Mouse (Mus musculus) forebrain, embryonic 13.5 days (tissue): ENCODE measurements around the gene Tdpoz2. TPM values are rescaled to one million over a fixed set of nuclear protein-coding genes. Genes with fewer than 3 reads are reported as not detected.
"Not testable (repeated sequence)": the region's sequence is repeated elsewhere in the genome, so short reads cannot be mapped to it uniquely, and the experiment has no call there.

Source experiments
- ATAC-seq: fragments of 200-750 bp; cut with Nextera tagmentation; 2 replicates; pipeline ENCODE4 v1.8.0; 2017
- H3K27ac ChIP-seq: fragments of 300-500 bp; sonication (generic); 2 replicates; pipeline ENCODE4 v1.5.1; 2015; ENCODE audit warnings: inconsistent platforms, mild to moderate bottlenecking, moderate library complexity
- H3K27me3 ChIP-seq: fragments of 300-500 bp; sonication (generic); 2 replicates; pipeline ENCODE4 v1.6.1; 2015; ENCODE audit warnings: mild to moderate bottlenecking, inconsistent platforms
- H3K36me3 ChIP-seq: fragments of 300-500 bp; sonication (generic); 2 replicates; pipeline ENCODE4 v1.6.1; 2015; ENCODE audit warnings: mild to moderate bottlenecking, inconsistent platforms; ENCODE audit not compliant: poor library complexity, severe bottlenecking
- H3K4me1 ChIP-seq: fragments of 300-500 bp; sonication (generic); 2 replicates; pipeline ENCODE4 v1.6.1; 2015; ENCODE audit warnings: inconsistent platforms
- H3K4me2 ChIP-seq: fragments of 300-500 bp; sonication (generic); 2 replicates; pipeline ENCODE4 v1.6.1; 2015; ENCODE audit warnings: inconsistent platforms, mild to moderate bottlenecking, moderate library complexity
- H3K4me3 ChIP-seq: fragments of 300-500 bp; sonication (generic); 2 replicates; pipeline ENCODE4 v1.5.1; 2015; ENCODE audit warnings: mild to moderate bottlenecking, inconsistent platforms
- H3K9ac ChIP-seq: fragments of 300-500 bp; sonication (generic); 2 replicates; pipeline ENCODE4 v1.6.1; 2015; ENCODE audit warnings: mild to moderate bottlenecking, inconsistent platforms
- H3K9me3 ChIP-seq: fragments of 300-500 bp; sonication (generic); replicated peaks from 2 replicates; pipeline ENCODE4 v1.6.1; 2016; ENCODE audit warnings: inconsistent platforms
- WGBS: fragments of 180-500 bp; shearing (Covaris S2); methylation state at CpG from one replicate; pipeline ENCODE4 v1.1.7; 2015; 5-methylcytosine and 5-hydroxymethylcytosine counted together
- polyA plus RNA-seq: library from polyadenylated mRNA; unstranded; fragments of >200 nt; fragmentation: Nextera tagmentation; extraction: Ambion mirVana; gene quantifications from 2 replicates; pipeline ENCODE4 v1.2.1, GENCODE M21; 2015

Tdpoz2 gene
- not detected in 2 replicates for polyA plus RNA-seq

- no peak for ATAC-seq
- 83% methylated on average over 3 of the region's 3 CpGs for WGBS
Observed at GRCm38 (mm10) chr3:93652586-93652985, at the start of gene Tdpoz2. Gene Tdpoz2 (minus strand): TSS chr3:93652686.

DNA sequence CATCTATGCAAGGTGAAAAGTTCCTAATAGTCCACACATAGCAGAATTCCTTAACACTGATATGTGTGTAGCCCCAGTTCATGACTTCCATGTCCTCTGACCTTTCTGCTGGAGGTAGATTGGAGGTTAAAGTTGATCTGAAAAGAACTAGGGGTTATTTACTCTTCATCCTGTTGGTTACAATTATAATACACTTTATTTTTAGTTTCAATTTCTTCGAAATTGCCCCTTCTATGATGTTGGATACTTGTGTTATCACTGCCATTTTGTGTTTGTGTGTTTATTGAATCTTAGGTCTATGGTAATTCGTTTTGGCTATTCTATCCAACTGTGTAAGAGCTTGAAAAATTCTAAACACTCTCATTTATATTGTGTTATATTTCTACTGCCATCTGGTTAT is 40.5 kb upstream of the Tdpoz2 start, which contains the start of gene Gm37596:
Gene Gm37596 (minus strand): TSS at position 101 of the 400 bp plus-strand sequence.
- not testable (repeated sequence) for H3K27ac ChIP-seq, ATAC-seq, H3K27me3 ChIP-seq, H3K4me2 ChIP-seq, H3K36me3 ChIP-seq, H3K4me3 ChIP-seq, H3K9ac ChIP-seq, H3K4me1 ChIP-seq, H3K9me3 ChIP-seq
- 71% methylated on average over 1 of the region's 2 CpGs for WGBS

More at GRCm38 (mm10) chr3:93652586-93652985, at the start of gene Tdpoz2:
- Histone ChIP-seq H3K4me3 (no peak within 1 kb of the TSS), H3K4me1 (no peaks in the 10 kb centered on the region), H3K4me2 (no peak within 1 kb of the TSS), H3K27ac (no peak within 1 kb of the TSS), H3K36me3 (no peaks in the 10 kb centered on the region), H3K9me3 (no peaks in the 10 kb centered on the region), H3K9ac (no peak within 1 kb of the TSS), H3K27me3 (no peaks in the 10 kb centered on the region)

GRCm38 (mm10) chr3:93676210-93676609 is 23.7 kb upstream of the Tdpoz2 start, which contains the start of gene Tdpoz1:
Gene Tdpoz1 (minus strand): TSS chr3:93676310.
- not testable (repeated sequence) for H3K9ac ChIP-seq, H3K4me3 ChIP-seq, H3K4me2 ChIP-seq, H3K9me3 ChIP-seq, H3K27ac ChIP-seq, H3K36me3 ChIP-seq, H3K4me1 ChIP-seq, ATAC-seq, H3K27me3 ChIP-seq
- WGBS = 82% methylated on average over 3 of the region's 4 CpGs

GRCm38 (mm10) chr3:93670805-93671503 is 18.5 kb upstream of the Tdpoz2 start:
- not testable (repeated sequence) for ATAC-seq, H3K36me3 ChIP-seq, H3K27me3 ChIP-seq, H3K4me1 ChIP-seq, H3K4me2 ChIP-seq, H3K9ac ChIP-seq, H3K9me3 ChIP-seq, H3K27ac ChIP-seq, H3K4me3 ChIP-seq
- WGBS = 91% methylated on average over 5 of the region's 6 CpGs

DNA sequence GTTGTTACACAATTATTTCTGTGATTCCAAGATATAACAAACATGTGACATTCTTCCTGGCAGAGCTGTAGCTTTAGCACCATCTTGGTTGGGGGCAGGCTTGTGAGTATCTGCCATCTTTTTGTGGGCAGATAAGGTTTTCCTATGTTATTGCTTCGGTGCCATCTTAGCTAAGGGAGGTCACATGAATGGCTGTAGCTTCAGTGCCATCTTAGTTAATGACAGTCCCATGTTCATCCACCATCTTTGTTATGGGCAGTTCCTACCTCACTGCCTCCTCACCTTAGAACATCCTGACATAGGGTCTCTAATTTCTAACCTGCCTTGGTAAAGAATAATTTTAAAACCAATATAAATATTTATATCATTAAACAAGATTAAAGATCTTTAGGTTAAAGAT is 1.8 kb upstream of the Tdpoz2 start:
- ATAC-seq = no peak
- Histone ChIP-seq H3K9ac (no peak overlapping the region), H3K4me2 (no peak overlapping the region), H3K4me1 (no peaks in the 10 kb centered on the region), H3K4me3 (no peak overlapping the region), H3K27ac (no peak overlapping the region), H3K36me3 (no peaks in the 10 kb centered on the region), H3K9me3 (no peaks in the 10 kb centered on the region), H3K27me3 (no peaks in the 10 kb centered on the region)
- 86% methylated on average over 1 of the region's 1 CpGs for WGBS

GRCm38 (mm10) chr3:93630917-93631714 is 21.4 kb downstream of the Tdpoz2 start:
- H3K4me2 ChIP-seq, H3K4me3 ChIP-seq, H3K36me3 ChIP-seq, H3K9ac ChIP-seq, H3K27ac ChIP-seq, H3K4me1 ChIP-seq, ATAC-seq, H3K27me3 ChIP-seq, H3K9me3 ChIP-seq: not testable (repeated sequence)
- WGBS = 90% methylated on average over 4 of the region's 4 CpGs

- H3K27me3 ChIP-seq, ATAC-seq: not testable (repeated sequence)
Observed at GRCm38 (mm10) chr3:93608970-93609369, 43.5 kb downstream of the Tdpoz2 start.

GRCm38 (mm10) chr3:93601903-93602302 is 50.6 kb downstream of the Tdpoz2 start:
- Histone ChIP-seq H3K36me3 (no peaks in the 10 kb centered on the region), H3K4me2 (no peak overlapping the region), H3K9ac (no peak overlapping the region), H3K4me1 (0 out of 2 replicates have a peak, but pooled peaks cover 6% of the 10 kb centered on the region), H3K27ac (no peak overlapping the region), H3K4me3 (no peak overlapping the region), H3K27me3 (no peaks in the 10 kb centered on the region), H3K9me3 (no peaks in the 10 kb centered on the region)
- 77% methylated on average over 1 of the region's 1 CpGs for WGBS
- ATAC-seq = no peak

More at GRCm38 (mm10) chr3:93608970-93609369, 43.5 kb downstream of the Tdpoz2 start:
- H3K4me2 ChIP-seq, H3K27ac ChIP-seq, H3K36me3 ChIP-seq, H3K4me1 ChIP-seq, H3K4me3 ChIP-seq, H3K9me3 ChIP-seq, H3K9ac ChIP-seq: not testable (repeated sequence)

Other genes with a start within 250 kb of the Tdpoz2 start
- gene Tchh, start 210.4 kb downstream of the Tdpoz2 start, polyA plus RNA-seq = 0.37 and 0.53 TPM in 2 replicates
- gene Tchhl1, start 183.9 kb downstream of the Tdpoz2 start, polyA plus RNA-seq = not detected in 2 replicates
- gene S100a11, start 132.2 kb downstream of the Tdpoz2 start, polyA plus RNA-seq = 117 and 133 TPM in 2 replicates
- gene S100a10, start 97.6 kb downstream of the Tdpoz2 start, polyA plus RNA-seq = 69.1 and 89.9 TPM in 2 replicates
- not detected in 2 replicates for gene Tdpoz1, start 23.6 kb upstream of the Tdpoz2 start, polyA plus RNA-seq
- not detected in 2 replicates for gene Gm37596, start 40.4 kb upstream of the Tdpoz2 start, polyA plus RNA-seq
- gene Gm5773, start 120.3 kb upstream of the Tdpoz2 start, polyA plus RNA-seq = not detected in 2 replicates
- not detected in 2 replicates for gene Tdpoz4, start 143.7 kb upstream of the Tdpoz2 start, polyA plus RNA-seq
- not detected in 2 replicates for gene Tdpoz3, start 173.3 kb upstream of the Tdpoz2 start, polyA plus RNA-seq